Mouse (Mus musculus): ENCODE data around the gene Ywhae. TPM values are rescaled to one million over a fixed set of nuclear protein-coding genes. Genes with fewer than 3 reads are reported as not detected.
"Not testable (repeated sequence)": the region's sequence is repeated elsewhere in the genome, so short reads cannot be mapped to it uniquely, and the experiment has no call there.

Gene Ywhae
- 100 to 1,000 TPM; 954 to 971 TPM for total RNA-seq (2021)

- DNase-seq (ENCODE audit: low spot score in 2 of 2) = peak; percentile 92 to 93
- intact Hi-C loops (cut with DNase I) = loop anchor here (2.0 kb wide), 1 partner anchor 18 kb away; no protein-coding TSS in a partner anchor
These were observed at the start of gene Ywhae for GRCm38 (mm10) chr11:75732434-75733226. TSS of gene Ywhae (plus strand) at chr11:75732869.

GRCm38 (mm10) chr11:75684462-75684861 is 48.2 kb upstream of the Ywhae start:
- DNase-seq (ENCODE audit: low spot score in 2 of 2) = no peak
- intact Hi-C loops (cut with DNase I) = no loop called here

DNA sequence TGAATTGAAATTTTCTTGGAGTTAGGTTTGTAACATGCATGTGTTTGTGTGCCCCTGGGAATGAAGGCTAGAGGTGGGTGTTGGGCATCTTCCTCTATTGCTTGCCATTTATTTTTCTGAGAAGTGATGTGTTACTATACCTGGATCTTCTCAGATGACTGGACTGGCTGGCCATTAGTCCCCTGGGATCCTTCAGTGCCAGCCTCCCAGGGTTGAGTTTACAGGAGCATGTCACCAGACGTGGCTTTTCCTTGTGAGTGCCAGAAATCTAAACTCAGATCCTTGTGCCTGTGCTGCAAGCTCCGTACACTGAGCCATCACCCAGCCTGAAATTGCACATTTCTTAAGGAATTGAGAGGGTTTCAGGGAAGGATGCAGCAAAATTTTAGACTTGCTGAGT is 47.7 kb upstream of the Ywhae start:
- DNase-seq (ENCODE audit: low spot score in 2 of 2) = no peak
- intact Hi-C loops (cut with DNase I) = no loop called here

DNA sequence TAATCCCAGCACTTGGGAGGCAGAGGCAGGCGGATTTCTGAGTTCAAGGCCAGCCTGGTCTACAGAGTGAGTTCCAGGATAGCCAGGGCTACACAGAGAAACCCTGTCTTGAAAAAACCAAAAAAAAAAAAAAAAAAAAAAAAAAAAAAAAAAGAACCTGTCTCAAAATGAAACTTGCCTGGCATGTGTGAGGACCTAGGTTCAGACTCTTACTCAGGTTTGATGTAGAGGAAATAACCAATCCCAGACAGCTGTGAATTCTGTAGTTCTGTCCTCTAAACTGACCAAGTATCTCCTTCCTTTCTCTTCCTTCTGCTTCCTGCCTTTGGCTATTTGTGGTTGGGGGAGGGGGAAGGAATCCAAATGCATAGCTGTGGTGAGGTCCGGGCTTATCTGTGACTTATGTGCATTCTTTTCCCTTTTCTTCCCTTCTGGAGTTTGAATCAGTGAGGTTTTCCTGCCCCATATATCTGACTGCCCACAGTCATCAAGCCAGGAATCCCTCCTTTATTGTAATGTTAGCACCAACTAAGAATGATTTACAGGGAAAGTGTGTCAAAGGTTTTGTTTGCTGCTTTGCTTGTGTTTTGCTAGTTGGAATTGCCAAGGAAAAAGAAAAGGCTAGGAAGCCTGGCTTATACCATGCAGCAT is 45.2 kb upstream of the Ywhae start:
- intact Hi-C loops (cut with DNase I) = no loop called here
- no peak for DNase-seq (ENCODE audit: low spot score in 2 of 2)

DNA sequence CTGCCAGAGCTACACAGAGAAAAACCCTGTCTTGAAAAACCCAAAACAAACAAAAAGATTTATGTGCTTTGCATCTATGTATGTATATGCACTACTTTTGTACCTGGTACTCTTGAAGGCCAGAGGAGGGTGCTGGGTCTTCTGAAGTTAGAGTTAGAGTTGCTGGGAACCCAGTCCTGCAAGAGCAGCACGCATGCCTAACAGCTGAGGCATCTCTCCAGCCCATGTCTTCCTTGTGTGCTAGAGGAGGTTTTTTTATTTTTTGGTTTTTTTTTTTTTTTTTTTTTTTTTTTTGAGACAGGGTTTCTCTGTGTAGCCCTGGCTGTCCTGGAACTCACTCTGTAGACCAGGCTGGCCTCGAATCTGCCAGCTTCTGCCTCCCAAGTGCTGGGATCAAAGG is 44.5 kb upstream of the Ywhae start:
- DNase-seq (ENCODE audit: low spot score in 2 of 2) = no peak
- intact Hi-C loops (cut with DNase I) = no loop called here

DNA sequence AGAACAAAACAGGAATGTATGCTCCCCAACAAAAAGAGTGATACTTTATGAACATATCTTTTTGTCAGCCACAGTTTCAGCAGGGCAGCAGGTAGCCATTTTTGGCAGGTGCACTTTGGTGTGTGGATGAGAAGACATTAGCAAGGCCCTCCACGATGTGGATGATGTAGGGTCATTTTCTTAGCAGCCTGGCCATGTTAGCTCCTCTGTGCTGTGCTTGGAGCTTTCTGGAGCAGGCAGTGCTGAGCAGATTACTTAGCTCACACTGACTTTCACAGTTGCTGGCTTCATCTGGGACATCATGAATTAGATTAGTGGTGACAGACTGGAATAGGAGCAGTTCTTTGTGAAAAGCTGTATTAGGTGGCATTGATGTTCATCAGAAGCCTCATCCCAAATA is 42.7 kb upstream of the Ywhae start:
- intact Hi-C loops (cut with DNase I) = no loop called here
- no peak for DNase-seq (ENCODE audit: low spot score in 2 of 2)

GRCm38 (mm10) chr11:75691047-75691446 is 41.6 kb upstream of the Ywhae start:
- no peak for DNase-seq (ENCODE audit: low spot score in 2 of 2)
- intact Hi-C loops (cut with DNase I) = no loop called here

- intact Hi-C loops (cut with DNase I) = no loop called here
- DNase-seq (ENCODE audit: low spot score in 2 of 2) = no peak
These were observed 39.1 kb upstream of the Ywhae start for GRCm38 (mm10) chr11:75693570-75693969.

DNA sequence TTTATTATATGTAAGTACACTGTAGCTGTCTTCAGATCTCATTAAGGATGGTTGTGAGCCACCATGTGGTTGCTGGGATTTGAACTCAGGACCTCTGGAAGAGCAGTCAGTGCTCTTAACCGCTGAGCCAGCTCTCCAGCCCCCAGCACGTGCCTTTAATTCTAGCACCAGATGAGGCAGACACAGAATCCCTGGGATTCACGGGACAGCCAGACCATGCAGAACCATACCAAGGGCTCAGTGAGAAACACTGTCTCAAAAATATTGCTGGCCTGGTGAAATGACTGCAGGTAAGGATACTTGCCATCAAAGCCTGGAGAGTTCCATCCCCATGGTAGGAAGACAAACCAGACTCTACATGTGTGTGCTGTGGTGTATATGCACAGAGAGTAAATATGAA is 35.2 kb upstream of the Ywhae start:
- intact Hi-C loops (cut with DNase I); DNase-seq (ENCODE audit: low spot score in 2 of 2): not testable (repeated sequence)

- no peak for DNase-seq (ENCODE audit: low spot score in 2 of 2)
- intact Hi-C loops (cut with DNase I) = no loop called here
These were observed 32.1 kb upstream of the Ywhae start for GRCm38 (mm10) chr11:75700557-75700956.

DNA sequence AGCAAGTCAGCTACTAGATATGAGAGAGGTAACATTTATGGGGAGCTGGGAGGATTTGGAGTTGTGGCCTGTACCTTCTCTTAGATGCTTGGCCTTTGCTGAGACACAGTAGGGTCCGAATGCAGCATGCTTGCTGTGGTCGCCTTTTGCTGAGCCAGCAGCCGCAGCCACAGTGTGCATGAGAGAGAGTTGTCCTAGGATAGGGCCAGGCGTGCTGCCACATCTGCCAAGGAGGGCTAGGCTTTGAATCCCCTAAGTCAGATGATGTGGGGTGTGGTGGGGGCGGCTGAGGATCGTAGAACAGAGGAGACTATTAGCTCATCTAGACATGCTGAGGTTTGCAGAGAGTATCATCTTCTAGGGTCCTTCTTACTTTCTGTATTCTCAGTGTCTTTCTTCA is 29.9 kb upstream of the Ywhae start:
- DNase-seq (ENCODE audit: low spot score in 2 of 2) = no peak
- intact Hi-C loops (cut with DNase I) = no loop called here

GRCm38 (mm10) chr11:75703748-75704147 is 28.9 kb upstream of the Ywhae start:
- DNase-seq (ENCODE audit: low spot score in 2 of 2) = no peak
- intact Hi-C loops (cut with DNase I) = no loop called here

DNA sequence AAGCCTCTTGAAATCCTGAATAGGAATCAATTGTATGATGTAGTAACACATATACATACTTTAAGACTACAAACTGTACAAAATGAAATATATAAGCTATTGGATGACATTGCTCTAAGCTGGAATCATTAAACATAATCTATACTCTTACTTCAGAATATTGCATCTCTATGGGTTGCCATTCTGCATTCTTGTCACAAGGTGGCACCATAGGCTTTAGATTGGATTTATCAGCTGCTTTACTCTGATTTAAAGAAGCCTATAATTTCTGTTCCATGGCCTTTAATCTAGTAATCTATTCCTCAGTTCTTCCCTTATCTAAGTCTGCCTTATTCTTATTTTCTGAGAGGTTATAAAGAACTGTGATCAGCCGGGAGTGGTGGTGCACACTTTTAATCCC is 18.7 kb upstream of the Ywhae start:
- no peak for DNase-seq (ENCODE audit: low spot score in 2 of 2)
- intact Hi-C loops (cut with DNase I) = no loop called here

DNA sequence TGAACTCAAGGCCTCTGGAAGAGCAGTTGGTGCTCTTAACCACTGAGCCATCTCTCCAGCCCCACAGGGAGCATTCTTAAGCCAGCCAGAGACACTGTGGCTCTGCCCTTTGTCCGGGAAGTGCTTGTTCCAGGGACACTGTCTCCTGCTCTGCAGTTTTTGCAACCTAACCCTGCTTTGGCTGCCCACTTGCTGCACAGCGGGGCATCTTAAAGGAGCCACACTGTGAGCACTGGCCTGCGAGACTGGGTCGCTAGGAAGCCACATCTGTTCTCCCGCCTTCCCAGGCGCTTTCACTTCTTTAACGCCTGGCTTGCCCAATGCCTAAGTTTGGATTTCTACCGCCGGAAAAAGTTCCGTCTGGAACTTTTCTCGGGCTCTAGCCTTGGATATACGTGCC is 17.1 kb upstream of the Ywhae start:
- no peak for DNase-seq (ENCODE audit: low spot score in 2 of 2)
- intact Hi-C loops (cut with DNase I) = no loop called here

DNA sequence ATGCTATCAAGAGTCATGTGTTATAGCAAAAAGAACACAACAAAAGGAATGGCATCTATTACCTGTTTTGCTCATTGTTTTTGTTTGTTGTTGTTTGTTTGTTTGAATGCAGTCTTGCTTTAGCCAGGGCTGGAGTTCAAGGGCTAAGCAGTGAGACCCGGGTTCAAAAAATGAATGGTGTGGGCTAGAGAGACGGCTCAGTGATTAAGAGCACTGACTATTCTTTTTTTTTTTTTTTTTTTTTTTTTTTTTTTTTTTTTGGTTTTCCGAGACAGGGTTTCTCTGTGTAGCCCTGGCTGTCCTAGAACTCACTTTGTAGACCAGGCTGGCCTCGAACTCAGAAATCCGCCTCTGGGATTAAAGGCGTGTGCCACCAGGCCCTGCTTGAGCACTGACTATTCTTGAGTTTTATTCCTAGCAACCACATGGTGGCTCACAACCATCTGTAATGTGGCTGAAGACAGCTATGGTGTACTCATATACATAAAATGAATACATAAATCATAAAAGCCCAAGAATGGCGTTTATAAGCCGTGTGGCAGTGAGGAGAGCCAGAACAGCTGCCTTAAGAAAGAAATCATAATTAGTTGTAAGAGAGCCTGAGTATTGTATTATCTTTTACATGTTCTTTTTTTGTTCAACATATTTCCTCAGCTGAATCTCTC is 15.9 kb upstream of the Ywhae start:
- intact Hi-C loops (cut with DNase I) = no loop called here
- DNase-seq (ENCODE audit: low spot score in 2 of 2) = no peak

DNA sequence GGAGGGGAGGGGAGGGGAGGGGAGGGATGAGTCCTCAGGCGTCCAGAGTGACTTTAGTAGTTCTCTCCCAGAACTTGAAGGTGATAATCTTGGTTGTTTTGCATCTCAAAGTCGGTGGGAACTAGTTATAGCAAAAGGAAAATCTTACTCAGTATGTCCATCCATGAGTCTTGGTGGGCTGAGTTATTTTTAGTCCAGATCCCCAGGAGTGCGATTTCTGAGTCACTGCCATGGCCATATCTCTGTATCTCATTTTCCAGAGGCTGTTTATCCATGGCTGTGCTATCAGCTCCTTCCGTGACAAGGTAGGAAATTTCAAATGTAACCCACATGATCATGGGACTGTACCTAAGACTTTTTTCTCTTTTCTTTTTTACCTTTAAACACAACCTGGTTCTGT is 10.3 kb upstream of the Ywhae start:
- intact Hi-C loops (cut with DNase I) = no loop called here
- no peak for DNase-seq (ENCODE audit: low spot score in 2 of 2)

DNA sequence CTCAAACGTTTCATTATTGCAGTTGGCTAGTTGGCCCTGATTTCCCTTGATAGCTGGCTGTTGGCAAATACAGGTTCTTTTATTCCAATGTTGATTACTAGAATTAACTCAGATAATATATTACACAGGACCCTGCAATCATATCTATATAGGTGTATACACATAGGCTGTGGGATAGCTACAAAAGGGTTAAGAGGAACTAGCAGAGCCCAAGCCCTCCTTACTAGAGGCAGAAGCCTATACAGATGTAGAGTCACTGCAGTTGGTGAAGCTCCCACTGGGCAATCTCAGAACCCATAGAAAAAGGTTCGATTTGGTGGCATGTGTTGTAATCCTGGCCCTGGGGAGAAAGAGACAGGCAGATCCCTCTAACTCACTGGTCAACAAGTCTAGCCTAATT is 5.5 kb upstream of the Ywhae start:
- DNase-seq (ENCODE audit: low spot score in 2 of 2) = no peak
- intact Hi-C loops (cut with DNase I) = no loop called here

- intact Hi-C loops (cut with DNase I); DNase-seq (ENCODE audit: low spot score in 2 of 2): not testable (repeated sequence)
These were observed 5.0 kb upstream of the Ywhae start for GRCm38 (mm10) chr11:75727659-75728058.

- DNase-seq (ENCODE audit: low spot score in 2 of 2) = peak; percentile 86 to 87
- intact Hi-C loops (cut with DNase I) = loop anchor here (2.0 kb wide), 1 partner anchor 17 kb away; no protein-coding TSS in a partner anchor
These were observed 715 bp downstream of the Ywhae start for GRCm38 (mm10) chr11:75733227-75733940.
